Mouse (Mus musculus): ENCODE measurements around the gene Defb47. TPM values are rescaled to one million over a fixed set of nuclear protein-coding genes. Genes with fewer than 3 reads are reported as not detected.

Gene Defb47
- 2.2 TPM in 1 of 2 replicates, not detected in the other for total RNA-seq (2023)

DNA sequence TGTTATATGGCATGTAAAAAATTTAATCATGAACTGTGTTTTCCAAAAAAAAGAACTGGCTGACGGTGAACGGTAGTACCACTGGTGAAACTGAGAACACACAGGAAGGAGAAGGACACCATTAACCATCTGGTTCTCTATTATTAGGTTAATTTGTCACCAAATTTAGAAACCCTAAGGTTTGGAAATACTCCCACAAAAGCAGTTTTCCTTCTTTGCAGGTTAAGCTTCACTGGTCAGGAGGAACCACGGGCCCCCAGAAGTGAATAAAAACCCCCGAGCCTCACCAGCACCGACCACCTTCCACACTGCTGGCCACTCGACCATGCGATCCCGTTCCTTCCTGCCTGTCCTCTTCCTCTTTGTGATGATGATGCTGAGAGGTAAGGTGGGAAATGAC, at the start of gene Defb47:
Gene Defb47, plus strand, starts transcription at position 301 of the 400 bp plus-strand sequence.

DNA sequence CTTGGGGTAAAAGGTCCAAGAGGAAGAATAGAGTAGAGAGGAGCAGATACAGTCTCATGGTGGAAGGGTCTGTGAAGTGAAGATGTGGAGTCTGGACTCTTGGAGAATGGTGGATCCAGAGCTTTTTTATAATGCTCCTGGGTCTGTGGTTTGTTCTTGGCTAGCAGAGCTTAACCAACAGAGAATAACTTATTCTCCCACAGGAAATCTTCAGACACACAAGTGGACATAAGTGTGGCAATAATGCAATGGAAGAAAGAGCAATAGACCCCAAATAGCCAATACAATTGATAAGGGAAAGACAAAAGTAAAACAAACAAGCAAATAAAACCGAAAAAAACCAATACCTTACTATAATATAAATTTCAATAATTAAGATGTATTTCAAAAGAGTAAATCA, 13.5 kb upstream of the Defb47 start, which contains the start of gene Defb48:
Gene Defb48, minus strand, starts transcription at position 101 of the 400 bp plus-strand sequence.

DNA sequence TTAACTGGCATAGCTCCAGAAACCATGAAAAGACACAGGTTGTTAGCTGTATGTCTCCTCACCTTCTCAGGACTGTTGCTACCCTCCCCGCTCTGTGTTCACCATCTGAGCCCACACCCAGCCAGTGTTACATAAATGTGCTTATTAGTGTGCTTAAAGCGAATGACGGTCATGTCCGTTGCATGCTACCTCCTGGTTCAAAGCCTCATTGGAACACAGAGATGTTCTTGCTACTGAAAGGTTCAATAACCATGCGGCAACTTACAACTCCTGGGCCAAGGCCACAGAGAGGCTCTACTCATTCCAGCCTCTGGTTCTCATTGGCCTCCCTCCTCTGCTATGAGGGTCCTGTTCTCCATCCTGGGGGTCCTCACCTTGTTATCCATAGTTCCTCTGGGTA, 13.6 kb downstream of the Defb47 start, which contains the start of gene Defb43:
Gene Defb43, plus strand, starts transcription at position 301 of the 400 bp plus-strand sequence.

DNA sequence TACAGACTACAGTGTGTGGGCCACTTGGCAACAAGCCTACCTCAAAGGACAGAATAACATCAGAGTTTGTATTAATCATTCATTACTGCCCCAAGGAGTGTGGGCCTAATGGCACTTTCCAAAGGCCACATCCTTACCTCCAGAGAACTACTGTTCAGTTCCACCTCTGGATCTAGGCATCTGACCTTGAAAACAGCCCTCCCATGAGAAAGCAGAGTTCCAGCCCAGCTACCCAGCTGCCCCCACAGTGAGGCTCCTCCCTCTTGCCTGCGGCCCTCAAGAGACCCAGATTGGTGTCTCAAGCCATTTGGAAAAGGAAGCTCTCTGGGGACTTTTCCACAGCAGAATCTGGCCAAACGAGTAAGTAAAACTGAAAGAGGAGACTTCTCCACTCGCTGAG, 48.8 kb downstream of the Defb47 start, which contains the start of gene Defb42:
Gene Defb42, plus strand, starts transcription at position 301 of the 400 bp plus-strand sequence.

DNA sequence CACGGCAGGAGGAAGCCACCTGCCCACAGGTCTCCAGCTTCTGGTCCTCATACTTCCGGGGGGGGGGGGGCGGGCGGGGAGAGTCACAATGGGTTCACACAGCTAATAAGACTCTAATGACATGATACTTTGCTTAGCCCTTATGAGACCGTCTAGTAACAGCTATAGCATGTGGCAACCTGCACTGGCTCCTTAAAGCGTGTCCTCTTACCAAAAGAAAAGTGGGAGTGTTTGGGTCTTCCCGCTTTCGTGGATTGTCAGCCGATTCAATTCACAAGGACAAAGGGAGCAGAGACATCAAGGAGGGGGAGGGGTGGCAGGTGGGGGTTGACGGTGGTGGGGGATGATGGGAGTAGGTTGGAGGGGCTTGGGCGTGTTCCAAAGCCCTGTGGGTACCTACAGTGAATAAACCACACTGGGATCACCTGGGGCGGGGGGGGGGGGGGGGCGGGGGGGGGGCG, 52.1 kb downstream of the Defb47 start, which contains the start of gene Defb30:
Gene Defb30, minus strand, starts transcription at position 51 of the 461 bp plus-strand sequence.

Other genes starting within 250 kb of the Defb47 start
- gene Ints6, start 236.9 kb upstream of the Defb47 start, total RNA-seq (2023): 27.9 and 28.0 TPM in 2 replicates
- 65.7 and 86.2 TPM in 2 replicates for gene Wdfy2, start 160.4 kb upstream of the Defb47 start, total RNA-seq (2023)
- gene Defb48, start 13.6 kb upstream of the Defb47 start, total RNA-seq (2023): not detected in 2 replicates
- gene Defb43, start 13.7 kb downstream of the Defb47 start, total RNA-seq (2023): 1.4 TPM in 1 of 2 replicates, not detected in the other
- not detected in 2 replicates for gene Defb42, start 48.9 kb downstream of the Defb47 start, total RNA-seq (2023)
- gene Defb30, start 51.9 kb downstream of the Defb47 start, total RNA-seq (2023): not detected in 2 replicates